Mouse (Mus musculus): ENCODE data around the gene Commd1.

DNA sequence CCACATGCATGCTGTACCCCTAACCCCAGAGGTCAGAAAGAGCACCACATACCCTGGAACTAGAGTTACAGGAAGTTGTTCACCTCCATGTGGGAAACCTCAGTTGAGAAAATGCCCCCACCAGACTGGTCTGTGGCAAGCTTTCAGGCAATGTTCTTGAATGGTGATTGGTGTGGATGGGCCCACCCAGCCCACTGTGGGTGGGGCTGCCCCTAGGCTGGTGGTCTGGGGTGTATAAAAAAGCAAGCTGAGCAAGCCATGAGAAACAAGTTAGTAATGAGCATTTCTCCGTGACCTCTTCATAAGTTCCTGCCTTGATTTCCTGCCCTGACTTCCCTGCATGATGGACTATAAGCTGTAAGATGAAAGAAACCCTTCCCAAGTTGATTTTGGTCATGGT lies 20.1 kb downstream of the Commd1 start:
- TF ChIP-seq EP300 (IDR thresholded peaks at IDR 0.05) (no peak), CTCF (IDR thresholded peaks at IDR 0.05) (no peak)

Measured in lung, postnatal 0 days (tissue).